Mouse (Mus musculus): ENCODE data around the gene Stub1. TPM values are rescaled to one million over a fixed set of nuclear protein-coding genes. Genes with fewer than 3 reads are reported as not detected.

Stub1 gene
- polyA plus RNA-seq, 1 experiment, result 246 TPM

- H3K79me2 ChIP-seq (ENCODE audit: control insufficient read depth, insufficient read depth), result peaks cover 23% of the 10 kb centered on the region
- peak within 1 kb of the TSS; percentile 72 for H3K4me3 ChIP-seq (ENCODE audit: insufficient read depth, poor library complexity, severe bottlenecking)
- H3K36me3 ChIP-seq (ENCODE audit: control insufficient read depth, insufficient read depth), result peaks cover 26% of the 10 kb centered on the region
- no peak for TF ChIP-seq USF1 (IDR thresholded peaks at IDR 0.05; ENCODE audit: low read depth)
- no peak for TF ChIP-seq FOSL1 (IDR thresholded peaks at IDR 0.05; ENCODE audit: insufficient read depth, low read length, poor library complexity, severe bottlenecking)
- no peak for TF ChIP-seq CEBPB (IDR thresholded peaks at IDR 0.05; ENCODE audit: low read depth)
- TF ChIP-seq CTCF (IDR thresholded peaks at IDR 0.05; ENCODE audit: control insufficient read depth, insufficient read depth, insufficient read length), result no peak
- no peak for TF ChIP-seq MYOD1 (IDR thresholded peaks at IDR 0.05; ENCODE audit: control insufficient read depth, insufficient read length, low read depth)
- no peak for TF ChIP-seq MAX (IDR thresholded peaks at IDR 0.05)
- TF ChIP-seq MYOG (IDR thresholded peaks at IDR 0.05; ENCODE audit: control insufficient read depth, extremely low read depth, insufficient read length), result no peak
- no peaks in the 10 kb centered on the region for H3K27me3 ChIP-seq (ENCODE audit: control insufficient read depth, insufficient read depth, insufficient read length)
- H3K79me3 ChIP-seq (ENCODE audit: low read depth), result peaks cover 5% of the 10 kb centered on the region
- H3ac ChIP-seq (ENCODE audit: control insufficient read depth, insufficient read length, low read depth), result peak within 1 kb of the TSS; percentile 99
These were observed 11.2 kb upstream of the Stub1 start, which contains the start of gene Rhot2 for GRCm38 (mm10) chr17:25844396-25844901. TSS of gene Rhot2 (minus strand) at chr17:25844851.

GRCm38 (mm10) chr17:25843636-25844395 lies 10.6 kb upstream of the Stub1 start:
- no peaks in the 10 kb centered on the region for H3K27me3 ChIP-seq (ENCODE audit: control insufficient read depth, insufficient read depth, insufficient read length)
- H3K79me2 ChIP-seq (ENCODE audit: control insufficient read depth, insufficient read depth), result peaks cover 23% of the 10 kb centered on the region
- no peak for TF ChIP-seq CTCF (IDR thresholded peaks at IDR 0.05; ENCODE audit: control insufficient read depth, insufficient read depth, insufficient read length)
- TF ChIP-seq MYOD1 (IDR thresholded peaks at IDR 0.05; ENCODE audit: control insufficient read depth, insufficient read length, low read depth), result no peak
- no peak for TF ChIP-seq MAX (IDR thresholded peaks at IDR 0.05)
- no peak for TF ChIP-seq FOSL1 (IDR thresholded peaks at IDR 0.05; ENCODE audit: insufficient read depth, low read length, poor library complexity, severe bottlenecking)
- no peak for TF ChIP-seq CEBPB (IDR thresholded peaks at IDR 0.05; ENCODE audit: low read depth)
- TF ChIP-seq USF1 (IDR thresholded peaks at IDR 0.05; ENCODE audit: low read depth), result no peak
- TF ChIP-seq MYOG (IDR thresholded peaks at IDR 0.05; ENCODE audit: control insufficient read depth, extremely low read depth, insufficient read length), result no peak
- H3K4me3 ChIP-seq (ENCODE audit: insufficient read depth, poor library complexity, severe bottlenecking), result peak overlapping the region; percentile 72
- H3K79me3 ChIP-seq (ENCODE audit: low read depth), result peaks cover 5% of the 10 kb centered on the region
- H3K36me3 ChIP-seq (ENCODE audit: control insufficient read depth, insufficient read depth), result peaks cover 32% of the 10 kb centered on the region
- peak overlapping the region; percentile 99 for H3ac ChIP-seq (ENCODE audit: control insufficient read depth, insufficient read length, low read depth)

GRCm38 (mm10) chr17:25843122-25843521 lies 9.9 kb upstream of the Stub1 start:
- peaks cover 5% of the 10 kb centered on the region for H3K79me3 ChIP-seq (ENCODE audit: low read depth)
- H3K36me3 ChIP-seq (ENCODE audit: control insufficient read depth, insufficient read depth), result peaks cover 37% of the 10 kb centered on the region
- H3K4me3 ChIP-seq (ENCODE audit: insufficient read depth, poor library complexity, severe bottlenecking), result peak overlapping the region; percentile 72
- H3ac ChIP-seq (ENCODE audit: control insufficient read depth, insufficient read length, low read depth), result peak overlapping the region; percentile 25
- peaks cover 23% of the 10 kb centered on the region for H3K79me2 ChIP-seq (ENCODE audit: control insufficient read depth, insufficient read depth)
- no peak for TF ChIP-seq MYOD1 (IDR thresholded peaks at IDR 0.05; ENCODE audit: control insufficient read depth, insufficient read length, low read depth)
- TF ChIP-seq MYOG (IDR thresholded peaks at IDR 0.05; ENCODE audit: control insufficient read depth, extremely low read depth, insufficient read length), result no peak
- no peak for TF ChIP-seq CTCF (IDR thresholded peaks at IDR 0.05; ENCODE audit: control insufficient read depth, insufficient read depth, insufficient read length)
- no peak for TF ChIP-seq FOSL1 (IDR thresholded peaks at IDR 0.05; ENCODE audit: insufficient read depth, low read length, poor library complexity, severe bottlenecking)
- TF ChIP-seq CEBPB (IDR thresholded peaks at IDR 0.05; ENCODE audit: low read depth), result no peak
- TF ChIP-seq MAX (IDR thresholded peaks at IDR 0.05), result no peak
- no peak for TF ChIP-seq USF1 (IDR thresholded peaks at IDR 0.05; ENCODE audit: low read depth)
- no peaks in the 10 kb centered on the region for H3K27me3 ChIP-seq (ENCODE audit: control insufficient read depth, insufficient read depth, insufficient read length)

GRCm38 (mm10) chr17:25842509-25842908 lies 9.3 kb upstream of the Stub1 start:
- peaks cover 5% of the 10 kb centered on the region for H3K79me3 ChIP-seq (ENCODE audit: low read depth)
- H3K4me3 ChIP-seq (ENCODE audit: insufficient read depth, poor library complexity, severe bottlenecking), result no peak overlapping the region
- H3K79me2 ChIP-seq (ENCODE audit: control insufficient read depth, insufficient read depth), result peaks cover 23% of the 10 kb centered on the region
- H3ac ChIP-seq (ENCODE audit: control insufficient read depth, insufficient read length, low read depth), result no peak overlapping the region
- TF ChIP-seq CTCF (IDR thresholded peaks at IDR 0.05; ENCODE audit: control insufficient read depth, insufficient read depth, insufficient read length) (no peak), MYOD1 (IDR thresholded peaks at IDR 0.05; ENCODE audit: control insufficient read depth, insufficient read length, low read depth) (no peak), MYOG (IDR thresholded peaks at IDR 0.05; ENCODE audit: control insufficient read depth, extremely low read depth, insufficient read length) (no peak), MAX (IDR thresholded peaks at IDR 0.05) (no peak), USF1 (IDR thresholded peaks at IDR 0.05; ENCODE audit: low read depth) (no peak), FOSL1 (IDR thresholded peaks at IDR 0.05; ENCODE audit: insufficient read depth, low read length, poor library complexity, severe bottlenecking) (no peak), CEBPB (IDR thresholded peaks at IDR 0.05; ENCODE audit: low read depth) (no peak)
- H3K27me3 ChIP-seq (ENCODE audit: control insufficient read depth, insufficient read depth, insufficient read length), result no peaks in the 10 kb centered on the region
- H3K36me3 ChIP-seq (ENCODE audit: control insufficient read depth, insufficient read depth), result peaks cover 41% of the 10 kb centered on the region

- no peak within 1 kb of the TSS for H3K4me3 ChIP-seq (ENCODE audit: insufficient read depth, poor library complexity, severe bottlenecking)
- peaks cover 41% of the 10 kb centered on the region for H3K36me3 ChIP-seq (ENCODE audit: control insufficient read depth, insufficient read depth)
- no peaks in the 10 kb centered on the region for H3K27me3 ChIP-seq (ENCODE audit: control insufficient read depth, insufficient read depth, insufficient read length)
- H3ac ChIP-seq (ENCODE audit: control insufficient read depth, insufficient read length, low read depth), result no peak within 1 kb of the TSS
- peaks cover 23% of the 10 kb centered on the region for H3K79me2 ChIP-seq (ENCODE audit: control insufficient read depth, insufficient read depth)
- TF ChIP-seq MAX (IDR thresholded peaks at IDR 0.05), result no peak
- no peak for TF ChIP-seq CEBPB (IDR thresholded peaks at IDR 0.05; ENCODE audit: low read depth)
- TF ChIP-seq MYOG (IDR thresholded peaks at IDR 0.05; ENCODE audit: control insufficient read depth, extremely low read depth, insufficient read length), result no peak
- TF ChIP-seq USF1 (IDR thresholded peaks at IDR 0.05; ENCODE audit: low read depth), result no peak
- no peak for TF ChIP-seq MYOD1 (IDR thresholded peaks at IDR 0.05; ENCODE audit: control insufficient read depth, insufficient read length, low read depth)
- no peak for TF ChIP-seq CTCF (IDR thresholded peaks at IDR 0.05; ENCODE audit: control insufficient read depth, insufficient read depth, insufficient read length)
- TF ChIP-seq FOSL1 (IDR thresholded peaks at IDR 0.05; ENCODE audit: insufficient read depth, low read length, poor library complexity, severe bottlenecking), result no peak
- peaks cover 5% of the 10 kb centered on the region for H3K79me3 ChIP-seq (ENCODE audit: low read depth)
These were observed 8.1 kb upstream of the Stub1 start, which contains the start of gene Gm20683 for GRCm38 (mm10) chr17:25841117-25841880. TSS of gene Gm20683 (minus strand) at chr17:25841763.
